Mouse (Mus musculus): ENCODE measurements around the gene Cinp. TPM values are rescaled to one million over a fixed set of nuclear protein-coding genes. Genes with fewer than 3 reads are reported as not detected.
A peak's percentile ranks its signal among the peaks of the same experiment; 100 is the strongest.

The Cinp gene
- polyA plus RNA-seq, 1 experiment from 2014 or later: 69.0 TPM

GRCm38 (mm10) chr12:110857196-110857595 is 31.7 kb downstream of the Cinp start:
- H3K27ac ChIP-seq: no peak overlapping the region
- 71% methylated on average over 7 of the region's 7 CpGs for WGBS
- H3K4me2 ChIP-seq (replicated peaks): no peak overlapping the region
- H3K4me3 ChIP-seq: no peak overlapping the region
- no peaks in the 10 kb centered on the region for H3K27me3 ChIP-seq
- no peak for ATAC-seq (ENCODE audit: low FRiP score, low read depth)
- no peak overlapping the region for H3K9ac ChIP-seq
- no peaks in the 10 kb centered on the region for H3K9me3 ChIP-seq
- no peaks in the 10 kb centered on the region for H3K4me1 ChIP-seq
- peaks cover 55% of the 10 kb centered on the region for H3K36me3 ChIP-seq

GRCm38 (mm10) chr12:110854786-110855737 is 33.9 kb downstream of the Cinp start:
- no peaks in the 10 kb centered on the region for H3K9me3 ChIP-seq
- 83% methylated on average over 32 of the region's 32 CpGs for WGBS
- H3K27me3 ChIP-seq: no peaks in the 10 kb centered on the region
- peak overlapping the region; percentile 4; the same call in 1 of the 2 replicates for H3K9ac ChIP-seq
- H3K4me2 ChIP-seq (replicated peaks): no peak overlapping the region
- peaks cover 12% of the 10 kb centered on the region for H3K4me1 ChIP-seq
- H3K27ac ChIP-seq: no peak overlapping the region
- ATAC-seq (ENCODE audit: low FRiP score, low read depth): no peak
- no peak overlapping the region for H3K4me3 ChIP-seq
- H3K36me3 ChIP-seq: peaks cover 40% of the 10 kb centered on the region

- H3K9ac ChIP-seq: no peak overlapping the region
- H3K27ac ChIP-seq: no peak overlapping the region
- ATAC-seq (ENCODE audit: low FRiP score, low read depth): no peak
- no peak overlapping the region; the same call in 1 of the 2 replicates for H3K4me2 ChIP-seq (replicated peaks)
- no peaks in the 10 kb centered on the region for H3K9me3 ChIP-seq
- H3K36me3 ChIP-seq: peaks cover 18% of the 10 kb centered on the region
- WGBS: 96% methylated on average over 1 of the region's 1 CpGs
- H3K4me3 ChIP-seq: no peak overlapping the region
- peaks cover 17% of the 10 kb centered on the region for H3K4me1 ChIP-seq
- H3K27me3 ChIP-seq: peaks cover 13% of the 10 kb centered on the region
Observed at GRCm38 (mm10) chr12:110851923-110852322, 37.0 kb downstream of the Cinp start.

GRCm38 (mm10) chr12:110851414-110851813 is 37.5 kb downstream of the Cinp start:
- Histone ChIP-seq H3K27ac (no peak overlapping the region), H3K9ac (peak overlapping the region; percentile 93), H3K9me3 (no peaks in the 10 kb centered on the region), H3K4me3 (peak overlapping the region; percentile 87), H3K4me1 (peaks cover 17% of the 10 kb centered on the region), H3K4me2 (replicated peaks) (peak overlapping the region; percentile 78), H3K36me3 (peaks cover 17% of the 10 kb centered on the region), H3K27me3 (peaks cover 18% of the 10 kb centered on the region)
- 82% methylated on average over 12 of the region's 12 CpGs for WGBS
- no peak for ATAC-seq (ENCODE audit: low FRiP score, low read depth)

GRCm38 (mm10) chr12:110850929-110851256 is 38.1 kb downstream of the Cinp start:
- peak overlapping the region; percentile 93 for H3K9ac ChIP-seq
- WGBS: 14% methylated on average over 9 of the region's 9 CpGs
- peaks cover 13% of the 10 kb centered on the region for H3K36me3 ChIP-seq
- no peak for ATAC-seq (ENCODE audit: low FRiP score, low read depth)
- H3K27ac ChIP-seq: peak overlapping the region; percentile 73; the same call in 1 of the 2 replicates
- peaks cover 23% of the 10 kb centered on the region for H3K27me3 ChIP-seq
- peak overlapping the region; percentile 78 for H3K4me2 ChIP-seq (replicated peaks)
- H3K4me1 ChIP-seq: peaks cover 22% of the 10 kb centered on the region
- no peaks in the 10 kb centered on the region for H3K9me3 ChIP-seq
- peak overlapping the region; percentile 87 for H3K4me3 ChIP-seq

- peak within 1 kb of the TSS; percentile 78 for H3K4me2 ChIP-seq (replicated peaks)
- ATAC-seq (ENCODE audit: low FRiP score, low read depth): peak; percentile 82
- H3K9ac ChIP-seq: peak within 1 kb of the TSS; percentile 93
- H3K4me1 ChIP-seq: peaks cover 27% of the 10 kb centered on the region
- peaks cover 6% of the 10 kb centered on the region for H3K36me3 ChIP-seq
- H3K4me3 ChIP-seq: peak within 1 kb of the TSS; percentile 87
- peak within 1 kb of the TSS; percentile 73; the same call in 1 of the 2 replicates for H3K27ac ChIP-seq
- no peaks in the 10 kb centered on the region for H3K9me3 ChIP-seq
- peaks cover 26% of the 10 kb centered on the region for H3K27me3 ChIP-seq
- WGBS: under 1% methylated on average over 89 of the region's 89 CpGs
Observed at GRCm38 (mm10) chr12:110850010-110850928, 38.7 kb downstream of the Cinp start, which contains the start of gene Zfp839. Zfp839 (plus strand) TSS chr12:110850253.

- no peak overlapping the region; the same call in 1 of the 2 replicates for H3K9ac ChIP-seq
- peaks cover 38% of the 10 kb centered on the region for H3K4me1 ChIP-seq
- H3K4me2 ChIP-seq (replicated peaks): peak overlapping the region; percentile 70
- WGBS: 66% methylated on average over 6 of the region's 6 CpGs
- no peaks in the 10 kb centered on the region for H3K9me3 ChIP-seq
- H3K4me3 ChIP-seq: peak overlapping the region; percentile 50
- H3K36me3 ChIP-seq: no peaks in the 10 kb centered on the region
- H3K27ac ChIP-seq: no peak overlapping the region
- H3K27me3 ChIP-seq: peaks cover 37% of the 10 kb centered on the region
- no peak for ATAC-seq (ENCODE audit: low FRiP score, low read depth)
Observed at GRCm38 (mm10) chr12:110846191-110846765, 42.7 kb downstream of the Cinp start.

GRCm38 (mm10) chr12:110845131-110845880 is 43.6 kb downstream of the Cinp start:
- peaks cover 30% of the 10 kb centered on the region for H3K4me1 ChIP-seq
- H3K27ac ChIP-seq: peak overlapping the region; percentile 15; the same call in 1 of the 2 replicates
- H3K36me3 ChIP-seq: no peaks in the 10 kb centered on the region
- peak overlapping the region; percentile 50 for H3K4me3 ChIP-seq
- ATAC-seq (ENCODE audit: low FRiP score, low read depth): peak; percentile 65
- H3K9me3 ChIP-seq: no peaks in the 10 kb centered on the region
- H3K9ac ChIP-seq: peak overlapping the region; percentile 63
- H3K27me3 ChIP-seq: peaks cover 37% of the 10 kb centered on the region
- peak overlapping the region; percentile 70 for H3K4me2 ChIP-seq (replicated peaks)
- 1% methylated on average over 36 of the region's 36 CpGs for WGBS

- WGBS: 1% methylated on average over 42 of the region's 42 CpGs
Observed at GRCm38 (mm10) chr12:110844227-110845130, 44.5 kb downstream of the Cinp start.

More at GRCm38 (mm10) chr12:110844227-110845130, 44.5 kb downstream of the Cinp start:
- Histone ChIP-seq H3K36me3 (no peaks in the 10 kb centered on the region), H3K27ac (peak overlapping the region; percentile 15; the same call in 1 of the 2 replicates), H3K4me1 (peaks cover 34% of the 10 kb centered on the region), H3K4me2 (replicated peaks) (peak overlapping the region; percentile 70), H3K4me3 (peak overlapping the region; percentile 50), H3K9me3 (no peaks in the 10 kb centered on the region), H3K9ac (peak overlapping the region; percentile 63), H3K27me3 (peaks cover 37% of the 10 kb centered on the region)
- ATAC-seq (ENCODE audit: low FRiP score, low read depth): no peak; the same call in 1 of the 2 replicates

Measured in limb, embryonic 13.5 days (tissue).